Mouse (Mus musculus) frontal cortex, adult 2 months (tissue): ENCODE data around the gene Peli2. TPM values are rescaled to one million over a fixed set of nuclear protein-coding genes. Genes with fewer than 3 reads are reported as not detected.
A peak's percentile ranks its signal among the peaks of the same experiment; 100 is the strongest.

Source experiments
- DNase-seq, 2 experiments: peaks; one replicate each; pipeline ENCODE4 v3.0.0; 2022; ENCODE audit warnings: low spot score in 1 of 2; ENCODE audit errors: extremely low spot score in 1 of 2
- polyA plus RNA-seq: library from polyadenylated mRNA; depleted of rRNA; stranded (reverse); fragments of >200 nt; gene quantifications from 2 replicates; pipeline ENCODE4 v1.2.3, GENCODE M21; 2012

Peli2 gene
- polyA plus RNA-seq, 1 experiment, result 28.5 TPM

- no peak for DNase-seq
Measured at GRCm38 (mm10) chr14:48209436-48209835, 88.8 kb downstream of the Peli2 start.

- no peak for DNase-seq
Measured at GRCm38 (mm10) chr14:48210089-48210488, 89.5 kb downstream of the Peli2 start.

- no peak for DNase-seq
Measured at GRCm38 (mm10) chr14:48211526-48211925, 90.9 kb downstream of the Peli2 start.

- DNase-seq, result peak in 1 of 2 experiments; percentile 45
Measured at GRCm38 (mm10) chr14:48212839-48213238, 92.2 kb downstream of the Peli2 start.

- no peak for DNase-seq
Measured at GRCm38 (mm10) chr14:48213593-48213992, 93.0 kb downstream of the Peli2 start.

GRCm38 (mm10) chr14:48222051-48222450 lies 101.4 kb downstream of the Peli2 start:
- DNase-seq, result no peak

GRCm38 (mm10) chr14:48222684-48223083 lies 102.1 kb downstream of the Peli2 start:
- no peak for DNase-seq

GRCm38 (mm10) chr14:48224203-48224602 lies 103.6 kb downstream of the Peli2 start:
- peak in 1 of 2 experiments; percentile 49 for DNase-seq

- no peak for DNase-seq
Measured at GRCm38 (mm10) chr14:48224861-48225300, 104.3 kb downstream of the Peli2 start.

- no peak for DNase-seq
Measured at GRCm38 (mm10) chr14:48225810-48226446, 105.3 kb downstream of the Peli2 start.

- DNase-seq, result no peak
Measured at GRCm38 (mm10) chr14:48226759-48227158, 106.1 kb downstream of the Peli2 start.

GRCm38 (mm10) chr14:48234785-48235519 lies 114.3 kb downstream of the Peli2 start:
- DNase-seq, result no peak

- no peak for DNase-seq
Measured at GRCm38 (mm10) chr14:48241335-48241734, 120.7 kb downstream of the Peli2 start.

GRCm38 (mm10) chr14:48246236-48246635 lies 125.6 kb downstream of the Peli2 start:
- DNase-seq, result no peak

- DNase-seq, result no peak
Measured at GRCm38 (mm10) chr14:48246963-48247362, 126.3 kb downstream of the Peli2 start.

- no peak for DNase-seq
Measured at GRCm38 (mm10) chr14:48249459-48249858, 128.8 kb downstream of the Peli2 start.

- DNase-seq, result no peak
Measured at GRCm38 (mm10) chr14:48249909-48250308, 129.3 kb downstream of the Peli2 start.

GRCm38 (mm10) chr14:48251381-48251979 lies 130.9 kb downstream of the Peli2 start:
- no peak for DNase-seq

- DNase-seq, result no peak
Measured at GRCm38 (mm10) chr14:48253183-48253582, 132.6 kb downstream of the Peli2 start.

GRCm38 (mm10) chr14:48254696-48255095 lies 134.1 kb downstream of the Peli2 start:
- no peak for DNase-seq

GRCm38 (mm10) chr14:48255290-48255689 lies 134.7 kb downstream of the Peli2 start:
- DNase-seq, result no peak

GRCm38 (mm10) chr14:48257759-48258158 lies 137.1 kb downstream of the Peli2 start:
- no peak for DNase-seq
